Mouse (Mus musculus) MEL (cell line): ENCODE results near the gene Zmat5. TPM values are rescaled to one million over a fixed set of nuclear protein-coding genes. Genes with fewer than 3 reads are reported as not detected.

Source experiments
- DNase-seq: peaks from one replicate; pipeline ENCODE4 v3.0.0; 2011; ENCODE audit warnings: low read depth, low spot score
- H3K27ac ChIP-seq: 2 replicates; pipeline ENCODE4 v1.5.1; 2012; ENCODE audit warnings: low read depth, mild to moderate bottlenecking, control low read depth, low read length, moderate library complexity; ENCODE audit not compliant: control insufficient read depth
- H3K27me3 ChIP-seq, 2 experiments: fragments of 150-350 bp in 1 of 2; sonication (generic) in 1 of 2; 2 replicates each; pipeline ENCODE4 v1.6.1; 2012; ENCODE audit warnings: low read length in 2 of 2, mild to moderate bottlenecking in 2 of 2, improper control_type of control experiment in 1 of 2, moderate library complexity in 1 of 2; ENCODE audit not compliant: insufficient read depth in 2 of 2, control insufficient read depth in 1 of 2
- H3K36me3 ChIP-seq, 2 experiments: 2 replicates each; pipeline ENCODE4 v1.6.1; 2012 to 2014; ENCODE audit warnings: low read length in 2 of 2, improper control_type of control experiment in 1 of 2, inconsistent platforms in 1 of 2, mild to moderate bottlenecking in 1 of 2; ENCODE audit not compliant: insufficient read depth in 2 of 2, control insufficient read depth in 1 of 2
- H3K4me1 ChIP-seq, 2 experiments: fragments of 150-350 bp in 1 of 2; sonication (generic) in 1 of 2; 2 replicates each; pipeline ENCODE4 v1.6.1; 2012; ENCODE audit warnings: low read length in 2 of 2, improper control_type of control experiment in 1 of 2, mild to moderate bottlenecking in 1 of 2; ENCODE audit not compliant: insufficient read depth in 2 of 2, control insufficient read depth in 1 of 2
- H3K4me3 ChIP-seq, 2 experiments: fragments of 150-350 bp in 1 of 2; sonication (generic) in 1 of 2; 2 replicates each; pipeline ENCODE4 v1.5.1; 2012; ENCODE audit warnings: low read depth in 2 of 2, low read length in 2 of 2, mild to moderate bottlenecking in 2 of 2, moderate library complexity in 2 of 2, control low read depth in 1 of 2, improper control_type of control experiment in 1 of 2; ENCODE audit not compliant: control insufficient read depth in 1 of 2, insufficient read depth in 1 of 2
- H3K79me2 ChIP-seq: 2 replicates; pipeline ENCODE4 v1.6.1; 2012; ENCODE audit warnings: mild to moderate bottlenecking, low read length, moderate library complexity; ENCODE audit not compliant: control insufficient read depth, poor library complexity, insufficient read depth
- H3K9ac ChIP-seq: 2 replicates; pipeline ENCODE4 v1.6.1; 2012; ENCODE audit warnings: low read depth, mild to moderate bottlenecking, control low read depth, low read length, moderate library complexity; ENCODE audit not compliant: control insufficient read depth, poor library complexity, severe bottlenecking
- H3K9me3 ChIP-seq: fragments of 150-350 bp; sonication (generic); replicated peaks from 2 replicates; pipeline ENCODE4 v1.6.1; 2012; ENCODE audit warnings: mild to moderate bottlenecking, low read length, improper control_type of control experiment, moderate library complexity; ENCODE audit not compliant: insufficient read depth
- BHLHE40 ChIP-seq: IDR thresholded peaks from 2 replicates; pipeline ENCODE4 v1.6.1; 2012; ENCODE audit warnings: low read depth, mild to moderate bottlenecking, inconsistent platforms, low read length, improper control_type of control experiment, borderline replicate concordance
- E2F4 ChIP-seq: IDR thresholded peaks from 2 replicates; pipeline ENCODE4 v1.6.1; 2011; ENCODE audit warnings: low read depth, low read length, improper control_type of control experiment, borderline replicate concordance
- EP300 ChIP-seq, 2 experiments: IDR thresholded peaks; 2 replicates each; pipeline ENCODE4 v1.6.1; 2011; ENCODE audit warnings: improper control_type of control experiment in 2 of 2, low read length in 2 of 2, low read depth in 1 of 2, mild to moderate bottlenecking in 1 of 2
- ETS1 ChIP-seq: IDR thresholded peaks from 2 replicates; pipeline ENCODE4 v1.6.1; 2012; ENCODE audit warnings: low read depth, mild to moderate bottlenecking, inconsistent platforms, low read length, improper control_type of control experiment, moderate library complexity
- GATA1 ChIP-seq: IDR thresholded peaks from 2 replicates; pipeline ENCODE4 v1.6.1; 2011; ENCODE audit warnings: low read depth, low read length, improper control_type of control experiment
- HCFC1 ChIP-seq: IDR thresholded peaks from 2 replicates; pipeline ENCODE4 v1.6.1; 2012; ENCODE audit warnings: low read depth, mild to moderate bottlenecking, inconsistent platforms, low read length, improper control_type of control experiment, moderate library complexity
- MEF2A ChIP-seq: IDR thresholded peaks from 2 replicates; pipeline ENCODE4 v1.6.1; 2014; ENCODE audit warnings: low read depth, mild to moderate bottlenecking, inconsistent platforms, low read length, improper control_type of control experiment; ENCODE audit not compliant: poor library complexity, insufficient replicate concordance, severe bottlenecking; ENCODE audit errors: extremely low read depth
- MYC ChIP-seq: IDR thresholded peaks from 2 replicates; pipeline ENCODE4 v1.6.1; 2011; ENCODE audit warnings: low read depth, mild to moderate bottlenecking, low read length, improper control_type of control experiment, moderate library complexity
- NRF1 ChIP-seq: IDR thresholded peaks from 2 replicates; pipeline ENCODE4 v1.6.1; 2014; ENCODE audit warnings: low read depth, mild to moderate bottlenecking, inconsistent platforms, low read length, improper control_type of control experiment, moderate library complexity; ENCODE audit not compliant: poor library complexity, insufficient read depth, severe bottlenecking
- POLR2AphosphoS5 ChIP-seq: IDR thresholded peaks from 2 replicates; pipeline ENCODE4 v1.6.1; 2012; ENCODE audit warnings: low read depth, borderline replicate concordance, mild to moderate bottlenecking, inconsistent platforms, low read length, moderate library complexity, mixed read lengths
- SMC3 ChIP-seq: IDR thresholded peaks from 2 replicates; pipeline ENCODE4 v1.6.1; 2011; ENCODE audit warnings: low read depth, low read length, improper control_type of control experiment
- UBTF ChIP-seq: IDR thresholded peaks from 2 replicates; pipeline ENCODE4 v1.6.1; 2012; ENCODE audit warnings: low read depth, mild to moderate bottlenecking, inconsistent platforms, low read length, improper control_type of control experiment, moderate library complexity, borderline replicate concordance; ENCODE audit not compliant: insufficient read depth
- USF2 ChIP-seq, 2 experiments: IDR thresholded peaks; 2 replicates each; pipeline ENCODE4 v1.6.1; 2011 to 2012; ENCODE audit warnings: improper control_type of control experiment in 2 of 2, low read length in 2 of 2, borderline replicate concordance in 1 of 2, inconsistent platforms in 1 of 2, low read depth in 1 of 2, mild to moderate bottlenecking in 1 of 2; ENCODE audit not compliant: insufficient read depth in 1 of 2
- polyA plus RNA-seq, 2 experiments: library from polyadenylated mRNA; stranded (reverse) in 1 of 2; unstranded in 1 of 2; fragments of >175 nt in 1 of 2; fragments of >200 nt in 1 of 2; gene quantifications; 2 replicates each; pipeline versions ENCODE4 v1.2.1 to v1.2.4; 2012; ENCODE audit warnings: low replicate concordance in 2 of 2, low read depth in 1 of 2; ENCODE audit not compliant: insufficient read length in 2 of 2, insufficient read depth in 1 of 2, missing spikeins in 1 of 2
- total RNA-seq: library from RNA; depleted of rRNA; stranded (reverse); fragments of 300-350 nt; gene quantifications from 2 replicates; pipeline ENCODE4 v1.2.3, GENCODE M21; 2012

Zmat5 gene
- total and polyA plus RNA-seq, 3 experiments, result 36.9 to 39.3 TPM; not detected in 1

- H3K4me1 ChIP-seq, result no peaks in the 10 kb centered on the region
- no peak overlapping the region for H3K4me3 ChIP-seq
- H3K27ac ChIP-seq, result no peak overlapping the region
- H3K79me2 ChIP-seq, result no peaks in the 10 kb centered on the region
- DNase-seq, result no peak
- H3K27me3 ChIP-seq, result no peaks in the 10 kb centered on the region
- H3K36me3 ChIP-seq, result no peaks in the 10 kb centered on the region
- no peaks in the 10 kb centered on the region for H3K9me3 ChIP-seq
- H3K9ac ChIP-seq, result no peak overlapping the region
- TF ChIP-seq E2F4, result no peak
- no peak for TF ChIP-seq POLR2AphosphoS5
- TF ChIP-seq SMC3, result no peak
- no peak for TF ChIP-seq GATA1
- TF ChIP-seq NRF1, result no peak
Measured at GRCm38 (mm10) chr11:4720900-4721580, 16.6 kb downstream of the Zmat5 start.

GRCm38 (mm10) chr11:4721728-4722127 is 17.2 kb downstream of the Zmat5 start:
- H3K36me3 ChIP-seq, result no peaks in the 10 kb centered on the region
- H3K9ac ChIP-seq, result no peak overlapping the region
- DNase-seq, result no peak
- no peak overlapping the region for H3K4me3 ChIP-seq
- H3K9me3 ChIP-seq, result no peaks in the 10 kb centered on the region
- TF ChIP-seq SMC3 (no peak), BHLHE40 (no peak), POLR2AphosphoS5 (no peak), MYC (no peak), UBTF (no peak), USF2 (IDR thresholded peaks at IDR 0.05; ENCODE audit: borderline replicate concordance in 1 of 2, insufficient read depth in 1 of 2, low read depth in 1 of 2, low read length in 2 of 2) (no peak), EP300 (IDR thresholded peaks at IDR 0.05; ENCODE audit: low read depth in 1 of 2, low read length in 2 of 2) (no peak), MEF2A (no peak), ETS1 (no peak), GATA1 (no peak), HCFC1 (no peak)
- no peaks in the 10 kb centered on the region for H3K27me3 ChIP-seq
- H3K4me1 ChIP-seq, result no peaks in the 10 kb centered on the region
- H3K27ac ChIP-seq, result no peak overlapping the region
- H3K79me2 ChIP-seq, result no peaks in the 10 kb centered on the region
